ENCODE assay signal across 8 mouse cellular contexts in the genomic region with DNA sequence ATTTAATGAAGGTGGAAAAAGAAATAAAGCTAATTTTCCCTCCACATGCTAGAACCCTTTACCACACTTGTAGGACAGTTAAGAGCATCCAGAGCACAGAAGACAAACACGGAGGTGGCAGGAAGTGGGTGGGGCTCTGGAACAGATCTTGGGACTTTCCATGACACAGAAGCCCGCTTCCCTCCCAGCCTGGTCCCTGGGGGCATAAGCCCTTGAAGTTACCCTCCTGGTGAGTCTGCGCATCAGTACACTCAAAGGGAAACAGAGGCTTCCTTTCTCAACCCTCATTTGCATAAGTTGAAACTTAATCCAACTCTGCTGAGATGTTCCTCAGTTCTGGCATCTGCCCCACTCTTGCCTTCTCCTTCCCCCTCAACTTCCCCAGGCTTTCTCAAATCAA.
DNase-seq lines count a peak whose midpoint lies in the region; ATAC-seq lines count a peak whose summit lies in the region.

No protein-coding gene starts in this region.

- H3K9ac ChIP-seq in heart, embryonic 15.5 days: no peak overlapping the region
- H3K9ac ChIP-seq in liver, embryonic 16.5 days (ENCODE audit: low read depth, low read length): no peak overlapping the region
- no peak overlapping the region for H3K9ac ChIP-seq in midbrain, embryonic 11.5 days (ENCODE audit: low read length)

- WGBS in heart, embryonic 15.5 days: 13% methylated on average over 3 of the region's 3 CpGs
- WGBS in liver, embryonic 16.5 days (ENCODE audit: insufficient replicate concordance): 13% methylated on average over 3 of the region's 3 CpGs
- WGBS in midbrain, embryonic 11.5 days: 13% methylated on average over 3 of the region's 3 CpGs

- peak; percentile 6 for DNase-seq in thymus, postnatal 4 days
- DNase-seq in thymus, postnatal 25 days: no peak
- DNase-seq in c-Kit-positive CD71-negative TER-119-negative erythroid progenitor cells, embryonic 14.5 days (ENCODE audit: low read depth): peak; percentile 17
- DNase-seq in layer of hippocampus, adult 18-20 months (ENCODE audit: low spot score in 2 of 2): no peak
- DNase-seq in midbrain, embryonic 11.5 days (ENCODE audit: low spot score, missing footprints): no peak
- no peak for DNase-seq in layer of hippocampus, adult 8-10 months (ENCODE audit: low spot score in 2 of 2)

- no peak overlapping the region for H3K27ac ChIP-seq in heart, embryonic 15.5 days
- no peak overlapping the region for H3K27ac ChIP-seq in liver, embryonic 16.5 days (ENCODE audit: low read length)
- H3K27ac ChIP-seq in midbrain, embryonic 11.5 days (ENCODE audit: low read depth, low read length): no peak overlapping the region

- H3K36me3 ChIP-seq in heart, embryonic 15.5 days: no peaks in the 10 kb centered on the region
- H3K36me3 ChIP-seq in liver, embryonic 16.5 days (ENCODE audit: control insufficient read depth, insufficient read depth): no peaks in the 10 kb centered on the region
- no peaks in the 10 kb centered on the region for H3K36me3 ChIP-seq in midbrain, embryonic 11.5 days (ENCODE audit: control insufficient read depth, insufficient read depth, low read length)

- no peaks in the 10 kb centered on the region for H3K4me1 ChIP-seq in heart, embryonic 15.5 days (replicated peaks)
- no peaks in the 10 kb centered on the region for H3K4me1 ChIP-seq in liver, embryonic 16.5 days (ENCODE audit: control insufficient read depth, low read depth, low read length)
- no peaks in the 10 kb centered on the region for H3K4me1 ChIP-seq in midbrain, embryonic 11.5 days (ENCODE audit: control insufficient read depth, insufficient read depth, low read length)

- no peaks in the 10 kb centered on the region for H3K9me3 ChIP-seq in heart, embryonic 15.5 days (replicated peaks)
- H3K9me3 ChIP-seq in liver, embryonic 16.5 days (replicated peaks; ENCODE audit: control insufficient read depth, low read length): no peaks in the 10 kb centered on the region
- H3K9me3 ChIP-seq in midbrain, embryonic 11.5 days (ENCODE audit: control insufficient read depth, low read length): no peaks in the 10 kb centered on the region

- H3K4me3 ChIP-seq in heart, embryonic 15.5 days: no peak overlapping the region
- no peak overlapping the region for H3K4me3 ChIP-seq in liver, embryonic 16.5 days (ENCODE audit: low read depth, low read length)
- H3K4me3 ChIP-seq in midbrain, embryonic 11.5 days (ENCODE audit: low read depth, low read length): no peak overlapping the region

- no peaks in the 10 kb centered on the region for H3K27me3 ChIP-seq in heart, embryonic 15.5 days
- no peaks in the 10 kb centered on the region for H3K27me3 ChIP-seq in liver, embryonic 16.5 days (ENCODE audit: control insufficient read depth, insufficient read depth, low read depth, low read length)
- H3K27me3 ChIP-seq in midbrain, embryonic 11.5 days (ENCODE audit: control insufficient read depth, insufficient read depth, low read length): no peaks in the 10 kb centered on the region

- peak overlapping the region; percentile 1; the same call in 1 of the 2 replicates for H3K4me2 ChIP-seq in heart, embryonic 15.5 days
- no peak overlapping the region for H3K4me2 ChIP-seq in liver, embryonic 16.5 days (ENCODE audit: low read depth, low read length)
- H3K4me2 ChIP-seq in midbrain, embryonic 11.5 days: no peak overlapping the region

- ATAC-seq in heart, embryonic 15.5 days (replicated peaks; ENCODE audit: insufficient number of reproducible peaks, insufficient read depth, low FRiP score, low read depth): no peak; the same call in 1 of the 2 replicates
- ATAC-seq in liver, embryonic 16.5 days (ENCODE audit: low read depth): 0 out of 2 replicates have a peak, but pooled peaks have one; percentile 19
- ATAC-seq in midbrain, embryonic 11.5 days (ENCODE audit: low FRiP score): no peak

Comparison
In these comparisons a context has a peak if more than half of its experiments do, and no peak if none do; other contexts are left out.
1. DNase-seq: peak in thymus, postnatal 4 days (single experiment) and c-Kit-positive CD71-negative TER-119-negative erythroid progenitor cells, embryonic 14.5 days (single experiment); none in thymus, postnatal 25 days (single experiment), layer of hippocampus, adult 18-20 months (0 of 2), midbrain, embryonic 11.5 days (single experiment) and layer of hippocampus, adult 8-10 months (0 of 2).